Comparison of ENCODE assay signal across 22 mouse cellular contexts in genomic region chr4:35167855-35168254, GRCm38 (mm10). TPM values are rescaled to one million over a fixed set of nuclear protein-coding genes. Genes with fewer than 3 reads are reported as not detected.
"Had no signal": no experiment of that assay in that cellular context is flagged by ENCODE, and none has a peak within 500 bp of the region (broad histone marks: within the 10 kb centered on the region; RNA-seq: fewer than 3 reads in every experiment).

No protein-coding gene starts in this region.

- ATAC-seq: intestine, embryonic 15.5 days; midbrain, embryonic 15.5 days had no signal

- DNase-seq: kidney, adult 11 months; kidney, adult 8-10 months; kidney, postnatal 10 days; kidney, postnatal 36 days; left cerebral cortex, postnatal 4 days; liver, embryonic 13.5 days; lung, adult 2 months; lung, postnatal 14 days; lung, postnatal 4 days; right cerebral cortex, postnatal 25 days; spleen, adult 18-20 months; thymus, adult 18-20 months; thymus, postnatal 36 days had no signal

RNA-seq across cellular contexts. Expression of gene Ifnk, which starts 16.0 kb away (rescaled TPM):
- total RNA-seq: layer of hippocampus, postnatal 10 days; left cerebral cortex, adult 8-10 months; left cerebral cortex, postnatal 14 days; left cerebral cortex, postnatal 4 days; liver, adult 2 months; megakaryocyte progenitor cell, adult 5-6 weeks; megakaryocyte-erythroid progenitor cell, adult 5-6 weeks; monocyte, adult 5-6 weeks had no signal
